Mouse (Mus musculus): Measurements from ENCODE around the gene Sae1. TPM values are rescaled to one million over a fixed set of nuclear protein-coding genes. Genes with fewer than 3 reads are reported as not detected.

Gene Sae1
- total RNA-seq, 2 experiments from 2014 or later, result 25.2 to 26.4 TPM

DNA sequence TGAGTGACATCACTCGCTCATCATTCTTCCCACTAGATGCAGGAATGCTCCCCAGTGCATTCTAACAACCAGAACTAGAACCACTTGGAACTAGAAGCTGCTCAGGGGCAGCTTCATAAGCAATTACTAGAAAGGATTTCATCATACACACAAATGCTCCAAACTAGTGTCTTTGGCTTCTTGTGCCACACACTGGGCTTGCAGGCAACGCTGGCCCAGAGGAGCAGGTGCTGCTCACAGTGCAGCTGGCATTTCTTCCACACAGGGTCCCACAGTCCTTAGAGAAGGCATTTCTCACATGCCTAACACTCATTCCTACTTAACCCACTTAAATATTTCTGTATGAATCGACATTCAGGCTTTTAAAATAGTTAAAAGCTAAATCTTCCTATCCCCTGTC, 30.0 kb downstream of the Sae1 start:
- no peak for DNase-seq

DNA sequence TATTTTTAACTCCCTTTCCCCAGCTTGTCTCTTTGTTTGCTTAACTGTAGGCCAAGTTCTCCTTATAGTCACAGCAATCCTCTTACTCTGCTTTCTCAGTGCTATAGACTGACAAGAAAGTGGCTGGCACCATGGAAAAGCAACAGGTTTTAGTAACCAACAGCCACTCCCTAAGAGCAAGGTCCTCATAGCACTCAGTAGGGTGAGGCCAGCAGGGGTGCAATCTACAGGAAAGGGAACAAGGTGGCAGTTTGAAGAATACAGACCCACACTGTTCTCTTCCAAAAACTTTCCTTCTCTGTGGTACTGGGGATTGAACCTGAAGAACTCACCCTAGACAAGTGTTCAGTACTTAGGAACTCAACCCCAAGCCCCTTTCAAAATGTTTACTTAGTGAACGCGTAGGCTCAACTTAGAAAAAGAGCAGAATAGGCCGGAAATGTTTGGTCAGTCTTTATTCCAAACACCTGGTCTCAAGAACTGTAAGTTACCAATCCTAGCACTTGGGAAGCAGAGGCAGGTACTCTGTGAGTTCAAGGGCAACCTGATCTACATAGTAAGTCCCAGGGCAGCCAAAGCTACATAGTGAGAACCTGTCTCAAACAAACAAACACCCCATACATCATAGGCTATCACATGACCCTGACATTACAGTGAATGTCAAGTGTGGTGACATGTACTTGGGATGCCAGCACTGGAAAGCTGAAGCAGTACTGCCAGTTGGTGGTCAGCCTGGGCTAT, 31.6 kb downstream of the Sae1 start:
- DNase-seq, result no peak

DNA sequence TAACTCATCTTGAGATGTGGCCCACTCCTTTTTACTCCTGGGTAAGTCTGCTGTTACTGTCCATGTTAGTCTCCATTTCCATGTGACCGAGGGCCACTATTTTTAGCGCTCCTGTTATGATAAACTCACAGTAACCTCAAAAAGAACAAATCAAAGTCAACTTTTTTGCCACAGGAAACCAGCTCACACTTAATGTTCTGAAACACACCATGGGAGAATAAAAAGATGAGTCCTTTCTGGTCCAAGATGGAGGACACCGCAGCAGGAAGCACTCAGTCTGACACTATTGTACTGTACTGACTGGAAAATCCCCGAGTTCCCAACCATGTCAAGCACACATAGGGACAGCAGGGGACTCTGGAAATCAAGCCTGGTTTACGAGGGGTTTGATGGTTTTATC, 37.6 kb downstream of the Sae1 start:
- no peak for DNase-seq

DNA sequence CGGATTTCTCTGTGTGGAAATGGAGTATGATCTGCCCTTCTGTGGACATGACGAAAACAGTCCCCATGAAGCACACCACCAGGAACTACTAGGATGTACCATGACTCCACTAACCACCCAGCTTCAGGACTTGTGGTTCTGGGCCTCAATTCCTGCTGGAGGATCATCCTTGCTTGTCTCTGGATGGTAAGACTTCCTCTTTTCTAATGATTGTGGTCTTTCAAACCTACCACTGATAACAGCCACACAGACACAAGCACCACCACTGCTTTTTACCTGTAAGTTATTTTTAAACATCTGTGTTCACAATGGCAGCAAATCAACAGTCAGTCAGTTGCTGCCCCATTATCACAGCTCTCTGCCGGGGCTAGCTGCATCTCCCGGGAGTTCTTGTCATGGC, 42.3 kb downstream of the Sae1 start:
- DNase-seq, result no peak

DNA sequence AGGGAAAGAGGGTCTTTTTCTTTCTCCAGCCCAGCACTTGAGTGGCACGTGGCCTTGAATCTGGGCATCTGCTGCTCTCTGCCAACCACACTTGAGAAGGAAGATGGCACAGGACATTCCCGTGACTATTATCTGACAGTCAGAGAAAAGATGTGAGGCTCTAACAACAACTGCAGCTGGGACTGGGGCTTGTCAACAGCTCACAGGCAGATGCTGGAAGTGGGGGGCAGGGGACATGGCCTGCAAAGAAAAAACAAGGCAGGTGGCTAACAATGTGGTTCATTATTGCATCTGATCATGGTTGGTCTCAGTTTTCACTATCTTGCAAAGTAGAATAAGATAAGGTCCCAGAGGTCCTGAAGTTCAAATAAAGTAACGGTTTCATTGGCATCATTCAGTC, 43.0 kb downstream of the Sae1 start:
- DNase-seq, result no peak

DNA sequence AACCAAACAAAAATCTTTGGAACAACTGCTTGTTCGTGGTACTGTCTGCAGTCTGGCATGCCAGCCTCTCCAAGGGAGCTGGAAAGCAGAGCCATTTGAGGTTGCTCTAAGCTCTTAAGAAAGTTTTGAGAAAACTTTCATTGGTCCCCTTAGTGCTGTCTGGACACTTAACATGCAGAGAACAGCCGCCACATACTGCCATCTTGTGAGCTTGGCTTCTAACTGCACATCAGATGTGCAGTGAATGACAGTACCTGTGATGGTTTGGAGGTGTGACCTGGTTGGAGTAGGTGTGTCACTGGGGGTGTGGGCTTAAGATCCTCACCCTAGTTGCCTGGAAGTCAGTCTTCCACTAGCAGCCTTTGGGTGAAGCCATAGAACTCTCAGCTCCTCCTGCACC, 49.9 kb downstream of the Sae1 start:
- DNase-seq, result no peak

DNA sequence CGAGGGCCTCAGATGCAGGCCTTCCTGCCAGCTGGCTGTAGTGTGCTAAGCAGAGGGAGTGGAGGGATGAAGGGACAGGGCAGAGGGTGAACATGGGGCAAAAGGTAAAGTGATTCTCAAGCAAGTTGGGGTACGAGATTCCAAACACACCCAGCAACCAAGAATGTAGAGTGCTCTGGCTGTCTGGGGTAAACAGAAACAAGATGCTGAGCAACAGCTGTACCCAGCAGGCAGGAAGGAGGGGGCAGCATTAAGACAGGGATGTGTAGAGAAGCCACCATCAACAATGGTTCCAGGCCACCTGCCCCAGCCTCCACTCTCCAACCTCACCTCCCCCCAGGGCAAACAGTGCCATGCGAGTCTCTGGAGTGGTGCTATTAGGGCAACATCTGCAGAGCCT, 58.5 kb downstream of the Sae1 start:
- DNase-seq, result no peak

DNA sequence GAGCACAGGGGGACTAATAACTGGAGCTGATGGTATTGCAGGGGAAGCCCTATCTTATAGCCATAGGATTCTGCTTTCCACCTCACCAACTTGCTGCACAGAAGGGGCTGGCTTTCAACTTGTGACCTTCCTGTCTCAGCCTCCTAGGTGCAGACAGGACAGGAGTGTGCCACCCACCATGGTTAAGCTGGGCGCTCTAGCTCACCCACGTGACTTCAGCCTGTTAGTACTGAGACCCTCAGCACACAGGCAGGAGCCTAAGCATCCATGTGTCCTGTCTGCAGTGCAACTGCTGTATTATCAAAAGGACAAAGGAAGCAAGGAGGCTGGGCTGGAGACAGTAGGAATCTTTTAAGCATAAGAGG, 61.0 kb downstream of the Sae1 start:
- DNase-seq, result no peak

DNA sequence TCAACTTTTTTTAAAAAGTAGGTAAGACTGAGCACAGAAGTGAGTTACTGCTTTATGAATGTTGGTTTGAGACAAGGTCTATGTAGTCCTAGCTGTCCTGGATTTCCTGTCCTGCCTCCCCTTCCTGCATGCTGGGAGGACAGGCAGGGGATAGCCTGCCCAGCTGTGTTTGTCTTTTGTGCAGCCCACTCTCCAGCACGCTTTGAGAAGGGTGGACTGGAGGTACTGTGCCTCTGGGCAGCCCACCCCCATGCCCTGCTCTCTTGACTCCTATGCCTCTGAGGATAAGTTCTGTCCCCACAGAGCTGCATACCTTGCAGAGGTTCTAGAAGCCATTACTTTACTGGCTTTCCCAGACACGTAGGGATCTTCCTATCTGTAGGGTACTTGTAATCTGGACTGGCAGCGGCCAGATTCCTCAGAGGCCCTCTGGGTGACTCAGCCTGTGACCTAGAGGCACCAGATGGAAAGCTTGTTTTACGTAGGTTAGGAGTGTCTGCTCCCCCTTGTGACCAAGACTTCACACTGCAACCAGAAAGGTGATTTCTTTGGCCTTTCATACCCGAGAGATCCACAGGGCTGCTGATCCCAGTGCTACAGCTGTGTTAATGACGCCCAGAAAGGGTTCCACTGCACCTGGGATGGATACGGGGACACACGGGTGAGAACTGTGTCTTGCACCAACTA, 61.5 kb downstream of the Sae1 start:
- DNase-seq, result peak; percentile 67

DNA sequence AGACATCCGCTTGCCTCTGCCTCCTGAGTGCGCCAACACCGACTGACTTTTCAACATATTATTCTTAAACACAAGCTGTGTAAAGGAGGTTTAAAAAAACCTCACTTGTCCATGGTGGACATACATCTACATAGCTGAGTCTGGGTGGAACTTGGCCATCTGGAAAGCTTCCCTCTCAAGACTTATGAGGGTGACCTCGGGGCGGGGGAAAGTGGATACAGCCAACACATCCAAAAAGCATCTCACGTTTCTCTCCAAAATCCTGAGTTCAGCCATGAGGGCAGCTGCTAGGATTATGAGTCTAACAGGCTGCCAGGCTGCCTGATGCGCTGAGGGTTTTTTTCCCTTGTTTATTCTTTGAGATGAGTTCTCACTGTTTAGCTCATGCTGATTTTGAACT, 62.9 kb downstream of the Sae1 start:
- DNase-seq, result no peak

DNA sequence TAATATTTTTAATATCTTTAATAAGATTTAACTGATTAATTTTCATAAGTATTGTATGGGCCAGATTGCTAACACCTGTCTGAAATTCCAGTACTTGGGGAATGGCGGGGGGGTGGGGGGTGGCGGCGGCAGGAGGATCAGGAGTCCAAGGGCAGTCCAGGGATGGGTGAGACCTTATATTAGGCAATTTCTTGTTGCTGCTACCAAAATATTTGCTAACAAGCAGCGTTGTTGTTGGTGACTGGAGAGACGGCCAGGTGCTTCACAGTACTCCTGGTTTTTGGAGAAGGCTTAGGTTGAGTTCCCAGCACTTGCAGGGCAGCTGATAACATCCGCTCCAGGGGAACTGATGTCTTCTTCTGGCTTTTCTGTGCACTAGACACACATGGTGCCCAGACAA, 67.1 kb downstream of the Sae1 start:
- DNase-seq, result no peak

DNA sequence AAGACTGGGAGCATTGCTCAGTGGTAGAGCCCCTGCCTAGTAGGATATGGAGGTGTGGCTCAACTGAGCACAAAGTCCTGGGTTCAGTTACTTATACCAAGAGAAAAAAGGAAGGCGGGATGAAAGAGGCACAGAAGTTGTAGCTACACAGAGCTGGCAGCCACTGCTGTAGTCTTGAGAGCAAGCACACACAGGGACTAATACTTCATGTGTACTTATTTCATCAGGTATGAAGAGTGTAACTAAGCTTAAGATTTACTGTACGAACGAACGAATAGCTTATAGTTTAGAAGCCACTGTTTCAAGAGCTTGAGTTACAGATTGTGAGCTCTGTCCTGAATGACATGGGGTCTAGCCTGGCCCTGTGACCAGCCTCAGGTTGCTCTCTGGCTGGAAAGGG, 68.4 kb downstream of the Sae1 start:
- no peak for DNase-seq

DNA sequence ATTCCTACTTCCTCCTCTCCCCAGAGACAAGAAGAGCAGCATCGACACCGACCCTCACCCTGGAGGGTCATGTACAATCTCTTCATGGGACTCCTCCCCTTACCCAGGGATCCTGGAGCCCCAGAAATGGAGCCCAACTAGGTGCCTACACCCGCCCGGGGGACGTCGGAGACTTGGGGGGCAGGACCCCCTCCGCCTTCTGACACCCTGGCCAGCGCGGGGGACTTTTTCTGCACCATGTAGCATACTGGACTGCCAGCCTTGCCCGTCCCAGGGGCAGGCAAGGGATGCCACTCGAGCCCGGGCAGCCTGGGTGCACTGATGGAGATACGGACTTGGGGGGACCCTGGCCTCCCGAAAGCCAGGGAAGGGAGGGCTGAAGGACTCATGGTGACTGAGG, 70.5 kb downstream of the Sae1 start:
- no peak for DNase-seq

DNA sequence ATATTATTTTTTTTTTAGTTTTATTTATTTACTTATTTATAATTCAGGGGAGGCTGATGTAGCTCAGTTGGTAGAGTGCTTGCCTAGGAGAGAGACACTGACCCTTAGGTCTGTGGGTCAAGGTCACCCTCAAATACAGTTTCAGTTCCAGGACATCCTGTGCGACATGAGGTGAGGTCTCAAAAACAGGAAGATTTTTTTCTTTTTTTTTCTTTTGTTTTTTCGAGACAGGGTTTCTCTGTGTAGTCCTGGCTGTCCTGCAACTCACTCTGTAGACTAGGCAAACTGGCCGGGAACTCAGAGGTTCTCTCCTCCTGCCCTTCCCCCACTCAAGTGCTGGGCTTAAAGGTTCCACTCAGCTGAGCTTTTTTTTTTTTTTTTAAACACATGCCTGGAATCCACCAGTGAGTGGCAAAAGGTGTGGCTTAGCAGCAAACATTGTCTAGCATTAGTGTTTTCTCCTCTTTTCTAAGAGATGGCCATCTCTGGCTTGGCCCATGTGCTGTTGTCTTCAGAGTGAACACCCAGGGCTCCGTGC, 72.3 kb downstream of the Sae1 start:
- no peak for DNase-seq

DNA sequence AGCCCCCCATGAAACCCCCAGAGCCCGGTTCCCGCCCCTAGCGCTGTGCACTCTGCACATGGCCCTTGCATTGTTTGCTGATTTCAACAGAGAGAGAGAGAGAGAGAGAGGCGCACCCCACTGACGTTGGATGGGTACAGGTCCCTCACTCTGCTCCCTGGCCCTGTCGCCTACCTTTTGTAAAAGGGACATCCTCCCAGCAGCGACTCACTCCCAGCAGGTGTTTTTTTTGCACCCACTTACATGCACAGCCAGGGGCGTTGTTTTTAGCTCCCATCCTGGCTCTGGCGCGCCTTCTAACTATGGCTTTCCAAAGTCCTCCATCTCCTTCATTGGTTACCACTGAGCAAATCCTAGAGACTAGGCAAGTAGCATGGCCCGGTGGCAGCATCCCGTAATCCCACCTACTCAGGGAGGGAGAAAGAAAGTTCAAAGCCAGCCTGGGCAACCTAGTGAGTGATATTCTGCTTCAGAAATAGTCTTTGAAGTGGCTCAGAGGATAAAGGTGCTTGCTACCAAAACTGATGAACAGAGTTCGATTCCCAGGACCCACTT, 73.3 kb downstream of the Sae1 start:
- no peak for DNase-seq

DNA sequence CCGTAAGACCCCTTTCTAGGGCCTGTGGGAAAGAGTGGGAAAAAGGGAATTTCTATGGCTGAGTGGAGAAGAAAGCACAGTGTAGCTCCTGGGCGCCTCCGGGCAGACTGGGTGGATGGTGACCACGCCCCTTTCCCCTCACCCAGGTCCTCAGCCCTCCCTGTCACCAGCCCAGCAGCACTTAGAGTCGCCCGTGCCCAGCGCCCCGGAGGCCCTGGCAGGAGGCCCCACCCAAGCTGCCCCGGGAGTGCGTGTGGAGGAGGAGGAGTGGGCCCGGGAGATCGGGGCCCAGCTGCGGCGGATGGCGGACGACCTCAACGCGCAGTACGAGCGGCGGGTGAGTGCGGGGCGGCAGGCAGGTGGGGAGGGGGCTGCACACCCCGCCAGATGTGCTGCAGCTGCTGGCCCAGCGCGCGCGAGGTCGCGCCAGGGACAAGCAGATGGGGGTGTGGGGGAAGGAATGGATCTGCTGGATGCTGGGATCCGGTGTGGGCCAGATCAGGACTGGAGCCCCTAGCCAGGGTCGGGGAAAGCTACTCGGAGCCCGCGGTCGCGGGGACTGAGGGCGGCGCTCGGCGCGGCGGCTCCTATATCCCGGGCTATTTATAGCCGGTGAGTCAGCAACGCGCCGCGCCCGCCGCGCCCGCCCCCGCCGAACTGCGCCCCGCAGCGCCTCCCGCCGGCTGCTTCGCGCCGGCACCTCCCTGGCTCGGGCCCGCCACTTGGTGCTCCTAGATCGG, 74.0 kb downstream of the Sae1 start:
- DNase-seq, result peak; percentile 84

DNA sequence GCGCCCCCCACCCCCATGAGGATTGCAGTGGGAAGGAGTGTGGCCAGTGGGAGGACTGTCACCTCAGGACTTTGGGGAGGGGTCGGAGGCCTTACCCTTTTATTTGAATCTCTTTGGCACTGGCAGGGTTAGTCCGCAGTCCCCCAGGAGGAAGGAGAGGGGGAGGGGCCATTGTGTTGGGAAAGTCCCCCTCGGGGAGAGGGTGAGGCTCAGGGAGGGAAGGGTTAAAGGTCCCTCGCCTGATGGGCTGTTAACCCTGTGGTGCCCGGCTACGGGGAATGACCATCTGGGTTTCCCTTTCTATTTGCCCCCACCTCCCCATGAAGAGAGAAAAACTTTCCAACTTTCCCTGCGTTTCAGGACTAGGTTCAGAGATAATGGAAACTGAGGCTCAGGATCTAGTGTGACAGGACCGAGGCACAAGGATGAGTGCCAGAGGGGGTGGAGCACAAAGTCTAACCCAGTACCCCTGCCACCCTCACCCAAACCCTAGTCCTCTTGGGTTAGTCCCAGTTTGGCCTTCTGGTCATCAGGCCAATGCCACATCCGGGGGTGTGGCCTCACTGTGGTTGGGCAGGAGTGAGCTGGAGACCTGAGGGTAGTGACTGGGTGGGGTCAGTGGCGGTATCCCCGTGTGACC, 74.8 kb downstream of the Sae1 start:
- peak; percentile 63 for DNase-seq

DNA sequence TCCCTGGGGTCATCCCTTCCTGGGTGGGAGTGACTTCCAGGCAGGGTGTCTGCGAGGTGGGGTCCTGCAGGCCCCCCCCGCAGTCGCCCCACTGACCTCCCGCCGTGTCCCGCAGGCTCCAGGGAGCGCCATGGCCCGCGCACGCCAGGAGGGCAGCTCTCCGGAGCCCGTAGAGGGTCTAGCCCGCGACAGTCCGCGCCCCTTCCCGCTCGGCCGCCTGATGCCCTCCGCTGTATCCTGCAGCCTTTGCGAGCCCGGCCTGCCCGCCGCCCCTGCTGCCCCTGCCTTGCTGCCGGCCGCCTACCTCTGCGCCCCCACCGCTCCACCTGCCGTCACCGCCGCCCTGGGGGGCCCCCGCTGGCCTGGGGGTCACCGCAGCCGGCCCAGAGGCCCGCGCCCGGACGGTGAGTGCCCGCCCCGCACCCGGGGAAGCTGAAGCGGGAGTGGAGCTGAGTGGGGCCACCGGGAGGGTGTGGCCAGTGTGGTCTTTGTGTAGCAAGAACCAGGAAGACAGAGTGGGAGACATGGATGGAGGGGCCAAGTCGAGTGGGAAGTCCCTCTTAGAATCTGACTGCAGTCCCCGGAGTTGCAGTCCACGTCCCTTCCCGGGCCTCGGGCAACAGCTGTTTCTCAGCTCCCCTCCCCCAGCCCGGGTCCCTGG, 75.5 kb downstream of the Sae1 start:
- DNase-seq, result peak; percentile 54

DNA sequence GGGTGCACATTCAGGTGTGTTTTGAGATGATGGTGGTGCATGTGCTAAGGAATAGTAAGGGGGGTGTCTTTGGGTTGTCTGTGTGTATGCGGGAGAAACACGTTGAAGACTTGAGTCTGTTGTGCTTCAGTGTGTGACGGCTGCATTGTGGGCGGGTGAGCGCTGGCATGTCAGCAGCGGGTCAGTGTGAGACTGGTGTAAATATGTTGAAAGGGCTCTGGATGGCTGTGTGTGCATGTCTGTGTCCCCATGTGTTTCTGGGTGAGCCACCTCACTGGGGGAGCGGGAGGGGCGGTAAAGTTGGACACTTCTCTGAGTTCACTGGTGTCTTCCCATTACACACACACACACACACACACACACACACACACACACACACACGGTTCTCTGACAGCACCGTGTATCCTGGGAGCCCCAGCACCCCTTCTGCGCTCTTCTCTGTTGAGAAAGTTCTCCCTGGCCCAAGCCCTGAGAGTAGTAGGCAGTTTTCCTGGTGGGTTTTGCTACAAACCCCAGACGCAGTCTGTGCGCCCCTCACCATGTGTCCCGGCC, 76.1 kb downstream of the Sae1 start:
- DNase-seq, result no peak

DNA sequence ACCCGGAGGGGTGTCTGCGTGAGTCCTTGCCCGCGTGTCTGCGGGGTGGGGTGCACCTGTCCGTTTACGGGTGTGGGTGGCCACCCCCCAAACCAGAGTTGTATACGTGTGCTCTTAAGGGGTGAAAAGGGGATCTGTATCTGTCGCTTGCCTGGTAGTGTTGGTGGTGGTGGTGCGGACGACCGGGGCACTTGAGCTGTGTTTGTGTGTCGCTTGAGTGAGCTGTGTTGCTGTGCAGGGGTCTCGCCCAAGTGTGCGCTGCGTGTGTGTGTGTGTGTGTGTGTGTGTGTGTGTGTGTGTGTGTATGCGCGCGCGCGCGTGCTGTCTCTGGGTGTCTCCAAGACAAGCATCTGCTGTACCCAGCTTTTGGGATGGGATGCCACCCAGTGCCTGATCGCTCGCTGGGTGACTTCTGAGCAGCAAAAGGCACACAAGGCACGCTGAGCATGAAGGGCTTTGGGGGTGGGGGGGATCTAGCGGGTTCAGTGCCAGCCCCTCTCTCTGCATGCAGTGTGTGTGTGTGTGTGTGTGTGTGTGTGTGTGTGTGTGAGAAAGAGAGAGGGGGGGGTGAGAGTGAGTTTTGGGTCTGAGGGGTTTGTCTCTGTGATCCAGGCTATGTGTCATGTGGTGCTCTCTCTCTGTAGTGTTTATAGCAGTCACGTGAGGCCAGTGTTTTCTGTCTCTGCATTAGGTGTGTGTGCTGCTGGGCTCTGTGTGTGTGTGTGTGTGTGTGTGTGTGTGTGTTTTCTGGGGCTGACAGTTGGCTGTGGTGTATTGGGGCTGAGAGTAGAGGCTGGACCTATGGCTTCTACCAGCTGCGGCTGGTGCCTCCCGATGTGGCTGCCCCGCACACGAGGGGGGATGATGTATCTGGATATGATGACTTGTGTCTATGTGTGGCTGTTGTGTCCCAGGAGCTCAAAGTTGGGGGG, 76.8 kb downstream of the Sae1 start:
- peak; percentile 34 for DNase-seq
